Mouse (Mus musculus) intestine, embryonic 14.5 days (tissue): ENCODE measurements around the gene Lamtor2. TPM values are rescaled to one million over a fixed set of nuclear protein-coding genes. Genes with fewer than 3 reads are reported as not detected.

Experiments used
- ATAC-seq: fragments of 200-750 bp; cut with Nextera tagmentation; replicated peaks from 2 replicates; pipeline ENCODE4 v1.8.0; 2017; ENCODE audit warnings: low read depth, moderate number of reproducible peaks, moderate TSS enrichment, moderate library complexity; ENCODE audit not compliant: low FRiP score, low TSS enrichment
- DNase-seq: peaks from one replicate; pipeline ENCODE4 v3.0.0-alpha.2; 2018; ENCODE audit warnings: low spot score
- H3K27ac ChIP-seq: fragments of 300-500 bp; sonication (generic); 2 replicates; pipeline ENCODE4 v1.5.1; 2014; ENCODE audit warnings: low read depth, mild to moderate bottlenecking, control low read depth
- H3K27me3 ChIP-seq: fragments of 300-500 bp; sonication (generic); replicated peaks from 2 replicates; pipeline ENCODE4 v1.6.1; 2014; ENCODE audit warnings: low read length, control low read depth; ENCODE audit not compliant: control insufficient read depth, insufficient read depth
- H3K36me3 ChIP-seq: fragments of 300-500 bp; sonication (generic); 2 replicates; pipeline ENCODE4 v1.6.1; 2014; ENCODE audit warnings: low read length, control low read depth; ENCODE audit not compliant: control insufficient read depth, insufficient read depth
- H3K4me1 ChIP-seq: fragments of 300-500 bp; sonication (generic); replicated peaks from 2 replicates; pipeline ENCODE4 v1.6.1; 2014; ENCODE audit warnings: low read length, control low read depth, mixed read lengths; ENCODE audit not compliant: control insufficient read depth, insufficient read depth
- H3K4me2 ChIP-seq: fragments of 300-500 bp; sonication (generic); 2 replicates; pipeline ENCODE4 v1.6.1; 2014; ENCODE audit warnings: low read length
- H3K4me3 ChIP-seq: fragments of 300-500 bp; sonication (generic); 2 replicates; pipeline ENCODE4 v1.5.1; 2014; ENCODE audit warnings: low read depth, low read length, control low read depth, mixed read lengths
- H3K9ac ChIP-seq: fragments of 300-500 bp; sonication (generic); 2 replicates; pipeline ENCODE4 v1.6.1; 2014; ENCODE audit warnings: mild to moderate bottlenecking, low read length
- H3K9me3 ChIP-seq: fragments of 300-500 bp; sonication (generic); 2 replicates; pipeline ENCODE4 v1.6.1; 2016; ENCODE audit warnings: low read length, control low read depth; ENCODE audit not compliant: control insufficient read depth
- WGBS: fragments of 180-500 bp; shearing (Covaris S2); extraction: QIAGEN DNeasy Blood & Tissue Kit; methylation state at CpG from one replicate; pipeline ENCODE4 v1.1.7; 2014; 5-methylcytosine and 5-hydroxymethylcytosine counted together
- polyA plus RNA-seq: library from polyadenylated mRNA; unstranded; fragments of >200 nt; fragmentation: Nextera tagmentation; extraction: Ambion mirVana; gene quantifications from 2 replicates; pipeline ENCODE4 v1.2.1, GENCODE M21; 2014

Gene Lamtor2
- polyA plus RNA-seq, 1 experiment from 2014 or later = 98.9 TPM

GRCm38 (mm10) chr3:88552082-88552645, 710 bp downstream of the Lamtor2 start:
- ATAC-seq = no peak
- DNase-seq = no peak
- Histone ChIP-seq H3K27me3 (no peaks in the 10 kb centered on the region), H3K4me2 (peak overlapping the region; percentile 95), H3K9ac (peak overlapping the region; percentile 89), H3K4me3 (peak overlapping the region; percentile 74), H3K27ac (peak overlapping the region; percentile 99; the same call in 1 of the 2 replicates), H3K36me3 (peaks cover 22% of the 10 kb centered on the region), H3K4me1 (peaks cover 21% of the 10 kb centered on the region), H3K9me3 (no peaks in the 10 kb centered on the region)
- WGBS = 23% methylated on average over 16 of the region's 16 CpGs

GRCm38 (mm10) chr3:88551586-88551985, 1.3 kb downstream of the Lamtor2 start:
- peak overlapping the region; percentile 95 for H3K4me2 ChIP-seq
- WGBS = 81% methylated on average over 4 of the region's 4 CpGs
- H3K36me3 ChIP-seq = peaks cover 16% of the 10 kb centered on the region
- ATAC-seq (no peak), DNase-seq (no peak)
- no peak overlapping the region for H3K27ac ChIP-seq
- H3K4me1 ChIP-seq = peaks cover 21% of the 10 kb centered on the region
- H3K9me3 ChIP-seq = no peaks in the 10 kb centered on the region
- H3K27me3 ChIP-seq = no peaks in the 10 kb centered on the region
- peak overlapping the region; percentile 74; the same call in 1 of the 2 replicates for H3K4me3 ChIP-seq
- H3K9ac ChIP-seq = no peak overlapping the region

- H3K9me3 ChIP-seq = no peaks in the 10 kb centered on the region
- no peaks in the 10 kb centered on the region for H3K27me3 ChIP-seq
- H3K4me2 ChIP-seq = peak within 1 kb of the TSS; percentile 36
- peak; percentile 25; the same call in 1 of the 2 replicates for ATAC-seq
- WGBS = 38% methylated on average over 18 of the region's 18 CpGs
- peaks cover 13% of the 10 kb centered on the region for H3K4me1 ChIP-seq
- peak within 1 kb of the TSS; percentile 24 for H3K4me3 ChIP-seq
- H3K9ac ChIP-seq = no peak within 1 kb of the TSS
- peak within 1 kb of the TSS; percentile 4; the same call in 1 of the 2 replicates for H3K27ac ChIP-seq
- no peaks in the 10 kb centered on the region for H3K36me3 ChIP-seq
- peak; percentile 77 for DNase-seq
Measured at GRCm38 (mm10) chr3:88548180-88548917, 4.5 kb downstream of the Lamtor2 start, which contains the start of gene Rab25. Gene Rab25, minus strand, starts transcription at chr3:88548300.

- peaks cover 8% of the 10 kb centered on the region for H3K4me1 ChIP-seq
- DNase-seq (no peak), ATAC-seq (0 out of 2 replicates have a peak, but pooled peaks have one; percentile 12)
- no peaks in the 10 kb centered on the region for H3K27me3 ChIP-seq
- WGBS = 67% methylated on average over 6 of the region's 6 CpGs
- 0 out of 2 replicates have a peak, but pooled peaks cover 3% of the 10 kb centered on the region for H3K36me3 ChIP-seq
- H3K9ac ChIP-seq = no peak overlapping the region
- H3K4me2 ChIP-seq = peak overlapping the region; percentile 11; the same call in 1 of the 2 replicates
- no peak overlapping the region for H3K4me3 ChIP-seq
- no peak overlapping the region for H3K27ac ChIP-seq
- no peaks in the 10 kb centered on the region for H3K9me3 ChIP-seq
Measured at GRCm38 (mm10) chr3:88546674-88547418, 6.0 kb downstream of the Lamtor2 start.

- H3K4me1 ChIP-seq = no peaks in the 10 kb centered on the region
- H3K36me3 ChIP-seq = peaks cover 18% of the 10 kb centered on the region
- ATAC-seq = no peak
- H3K27me3 ChIP-seq = no peaks in the 10 kb centered on the region
- no peak overlapping the region for H3K9ac ChIP-seq
- no peaks in the 10 kb centered on the region for H3K9me3 ChIP-seq
- WGBS = 67% methylated on average over 20 of the region's 20 CpGs
- H3K4me3 ChIP-seq = no peak overlapping the region
- DNase-seq = no peak
- H3K27ac ChIP-seq = no peak overlapping the region
- no peak overlapping the region for H3K4me2 ChIP-seq
Measured at GRCm38 (mm10) chr3:88544955-88545591, 7.8 kb downstream of the Lamtor2 start.

- no peak overlapping the region for H3K27ac ChIP-seq
- peaks cover 23% of the 10 kb centered on the region for H3K36me3 ChIP-seq
- no peak overlapping the region for H3K4me2 ChIP-seq
- no peaks in the 10 kb centered on the region; the same call in 1 of the 2 replicates for H3K4me1 ChIP-seq
- H3K9me3 ChIP-seq = no peaks in the 10 kb centered on the region
- no peaks in the 10 kb centered on the region for H3K27me3 ChIP-seq
- DNase-seq = no peak
- ATAC-seq = no peak
- H3K4me3 ChIP-seq = no peak overlapping the region
- no peak overlapping the region for H3K9ac ChIP-seq
- 44% methylated on average over 5 of the region's 5 CpGs for WGBS
Measured at GRCm38 (mm10) chr3:88544514-88544913, 8.4 kb downstream of the Lamtor2 start.

GRCm38 (mm10) chr3:88543651-88544410, 9.0 kb downstream of the Lamtor2 start:
- Histone ChIP-seq H3K4me2 (no peak overlapping the region), H3K27ac (no peak overlapping the region), H3K9ac (no peak overlapping the region), H3K9me3 (no peaks in the 10 kb centered on the region), H3K4me1 (no peaks in the 10 kb centered on the region; the same call in 1 of the 2 replicates), H3K4me3 (no peak overlapping the region), H3K27me3 (no peaks in the 10 kb centered on the region), H3K36me3 (peaks cover 28% of the 10 kb centered on the region)
- no peak for DNase-seq
- 67% methylated on average over 5 of the region's 5 CpGs for whole genome bisulfite sequencing
- ATAC-seq = no peak
